Mouse (Mus musculus) testis, postnatal 14 days (tissue): Measurements from ENCODE around the gene Hao1.

Experiments
- DNase-seq: peaks from one replicate; pipeline ENCODE4 v3.0.0; 2021; ENCODE audit warnings: low spot score

The Hao1 gene

GRCm38 (mm10) chr2:134462321-134462720 is 91.8 kb downstream of the Hao1 start:
- DNase-seq: no peak

GRCm38 (mm10) chr2:134460831-134461230 is 93.3 kb downstream of the Hao1 start:
- DNase-seq: no peak

- no peak for DNase-seq
Observed at GRCm38 (mm10) chr2:134456065-134456505, 98.1 kb downstream of the Hao1 start.

- DNase-seq: no peak
Observed at GRCm38 (mm10) chr2:134452748-134453147, 101.4 kb downstream of the Hao1 start.

GRCm38 (mm10) chr2:134450976-134451375 is 103.2 kb downstream of the Hao1 start:
- no peak for DNase-seq
